Mouse (Mus musculus) gastrocnemius, adult 2 months (tissue): ENCODE measurements at regions not wholly inside any gene's neighbourhood (a gene's known extent, or its start where the extent isn't known, plus 50 kb on each side); places are given as distances from the start of the nearest gene placed in this dataset.

Experiments used
- DNase-seq: peaks from one replicate; pipeline ENCODE4 v3.0.0; 2022
- H3K27ac ChIP-seq: fragments of 200-600 bp; 2 replicates; pipeline ENCODE4 v1.8.1; 2022; ENCODE audit warnings: mild to moderate bottlenecking
- H3K4me3 ChIP-seq: fragments of 200-600 bp; 2 replicates; pipeline ENCODE4 v1.8.1; 2022; ENCODE audit warnings: mild to moderate bottlenecking, moderate library complexity
- CTCF ChIP-seq: fragments of 200-600 bp; IDR thresholded peaks from 2 replicates; pipeline ENCODE4 v1.8.1; 2022; ENCODE audit warnings: antibody characterized with exemption, mild to moderate bottlenecking, moderate library complexity
- intact Hi-C: fragments of 180-260 bp; cut with DNase I; formaldehyde crosslinking; loops from one replicate; pipeline ENCODE4 v1.15.1; 2025

GRCm38 (mm10) chr9:47909051-47909450, 252.8 kb upstream of the Nxpe4 start:
- H3K4me3 ChIP-seq = no peak overlapping the region
- no peak for TF ChIP-seq CTCF
- intact Hi-C loops = no loop called here
- DNase-seq = no peak
- no peak overlapping the region for H3K27ac ChIP-seq

- Histone ChIP-seq H3K27ac (no peak overlapping the region), H3K4me3 (no peak overlapping the region)
- no peak for TF ChIP-seq CTCF
- intact Hi-C loops = no loop called here
- no peak for DNase-seq
Observed at GRCm38 (mm10) chr9:47910501-47910906, 251.3 kb upstream of the Nxpe4 start.

- no peak for DNase-seq
- Histone ChIP-seq H3K4me3 (no peak overlapping the region), H3K27ac (no peak overlapping the region)
- intact Hi-C loops = no loop called here
- no peak for TF ChIP-seq CTCF
Observed at GRCm38 (mm10) chr9:47912823-47913222, 249.0 kb upstream of the Nxpe4 start.

- H3K4me3 ChIP-seq = no peak overlapping the region
- TF ChIP-seq CTCF = peak; percentile 51
- H3K27ac ChIP-seq = no peak overlapping the region
- peak; percentile 23 for DNase-seq
- intact Hi-C loops = no loop called here
Observed at GRCm38 (mm10) chr9:47935299-47935698, 226.5 kb upstream of the Nxpe4 start.

- TF ChIP-seq CTCF = no peak
- Histone ChIP-seq H3K27ac (no peak overlapping the region), H3K4me3 (no peak overlapping the region)
- intact Hi-C loops = no loop called here
- DNase-seq = no peak
Observed at GRCm38 (mm10) chr9:47935957-47936457, 225.8 kb upstream of the Nxpe4 start.

- Histone ChIP-seq H3K27ac (no peak overlapping the region), H3K4me3 (no peak overlapping the region)
- TF ChIP-seq CTCF = no peak
- no peak for DNase-seq
- intact Hi-C loops = no loop called here
Observed at GRCm38 (mm10) chr9:47938941-47939710, 222.7 kb upstream of the Nxpe4 start.

GRCm38 (mm10) chr9:47942761-47943583, 218.9 kb upstream of the Nxpe4 start:
- DNase-seq = no peak
- no peak overlapping the region for H3K4me3 ChIP-seq
- intact Hi-C loops = no loop called here
- no peak overlapping the region for H3K27ac ChIP-seq
- no peak for TF ChIP-seq CTCF

GRCm38 (mm10) chr9:47946226-47946625, 215.6 kb upstream of the Nxpe4 start:
- TF ChIP-seq CTCF = no peak
- H3K4me3 ChIP-seq = no peak overlapping the region
- H3K27ac ChIP-seq = no peak overlapping the region
- intact Hi-C loops = no loop called here
- no peak for DNase-seq

- Histone ChIP-seq H3K27ac (no peak overlapping the region), H3K4me3 (no peak overlapping the region)
- intact Hi-C loops = no loop called here
- no peak for TF ChIP-seq CTCF
- no peak for DNase-seq
Observed at GRCm38 (mm10) chr9:47957881-47958280, 203.9 kb upstream of the Nxpe4 start.

- no peak for DNase-seq
- no peak for TF ChIP-seq CTCF
- no peak overlapping the region for H3K4me3 ChIP-seq
- no peak overlapping the region for H3K27ac ChIP-seq
- intact Hi-C loops = no loop called here
Observed at GRCm38 (mm10) chr9:47958861-47959260, 203.0 kb upstream of the Nxpe4 start.

- no peak overlapping the region for H3K4me3 ChIP-seq
- no peak overlapping the region for H3K27ac ChIP-seq
- no peak for TF ChIP-seq CTCF
- no peak for DNase-seq
- intact Hi-C loops = no loop called here
Observed at GRCm38 (mm10) chr9:47961176-47961575, 200.6 kb upstream of the Nxpe4 start.

- no peak overlapping the region for H3K27ac ChIP-seq
- H3K4me3 ChIP-seq = no peak overlapping the region
- DNase-seq = no peak
- intact Hi-C loops = no loop called here
- TF ChIP-seq CTCF = no peak
Observed at GRCm38 (mm10) chr9:47962161-47962560, 199.7 kb upstream of the Nxpe4 start.

GRCm38 (mm10) chr9:47962589-47962988, 199.2 kb upstream of the Nxpe4 start:
- DNase-seq = no peak
- intact Hi-C loops = no loop called here
- H3K4me3 ChIP-seq = no peak overlapping the region
- H3K27ac ChIP-seq = no peak overlapping the region
- no peak for TF ChIP-seq CTCF
